Mouse (Mus musculus): ENCODE results near the gene Ccdc92b. TPM values are rescaled to one million over a fixed set of nuclear protein-coding genes. Genes with fewer than 3 reads are reported as not detected.

Gene Ccdc92b
- 0.39 TPM for polyA plus RNA-seq (2014; fragmentation: Illumina TruSeq; extraction: RNeasy Lipid Tissue Mini Kit (QIAGEN cat#74804); ENCODE audit: insufficient read depth, low read depth, low replicate concordance)

GRCm38 (mm10) chr11:74619201-74619955 is at the start of gene Ccdc92b:
TSS of gene Ccdc92b (plus strand) at chr11:74619605.

DNA sequence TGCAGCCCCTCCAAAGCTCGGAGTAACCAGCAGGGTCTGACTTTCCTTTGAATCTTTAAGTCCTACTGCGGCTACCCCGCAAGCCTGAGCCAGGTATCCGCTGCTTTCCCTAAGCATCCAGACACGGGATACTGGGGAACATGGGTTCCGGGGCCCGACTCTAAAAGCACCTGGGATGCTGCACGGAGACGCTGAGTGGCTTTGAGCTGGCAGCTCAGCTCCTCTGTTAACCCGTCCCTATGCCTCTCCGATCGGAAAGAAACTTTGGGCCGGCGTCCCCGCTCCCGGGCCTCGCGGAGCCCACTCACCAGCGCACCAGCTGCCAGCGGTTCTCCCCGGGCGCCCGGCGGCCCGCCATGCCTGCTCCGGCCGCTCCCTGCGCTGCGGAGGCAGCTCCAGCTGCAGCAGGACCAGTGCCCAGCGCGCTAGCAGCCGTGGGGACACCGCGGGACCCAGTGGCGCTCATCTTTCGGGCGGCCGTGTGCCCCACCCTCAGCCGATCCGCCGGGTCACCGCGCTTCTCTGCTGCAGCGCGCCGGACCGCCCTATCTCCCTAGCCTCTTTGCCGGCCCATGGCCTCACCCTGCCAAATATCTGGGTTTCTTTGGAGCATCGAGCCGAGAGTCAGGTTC is 8.7 kb upstream of the Ccdc92b start, which contains the start of gene Rap1gap2:
Gene Rap1gap2, minus strand, starts transcription at position 371 of the 632 bp plus-strand sequence.

DNA sequence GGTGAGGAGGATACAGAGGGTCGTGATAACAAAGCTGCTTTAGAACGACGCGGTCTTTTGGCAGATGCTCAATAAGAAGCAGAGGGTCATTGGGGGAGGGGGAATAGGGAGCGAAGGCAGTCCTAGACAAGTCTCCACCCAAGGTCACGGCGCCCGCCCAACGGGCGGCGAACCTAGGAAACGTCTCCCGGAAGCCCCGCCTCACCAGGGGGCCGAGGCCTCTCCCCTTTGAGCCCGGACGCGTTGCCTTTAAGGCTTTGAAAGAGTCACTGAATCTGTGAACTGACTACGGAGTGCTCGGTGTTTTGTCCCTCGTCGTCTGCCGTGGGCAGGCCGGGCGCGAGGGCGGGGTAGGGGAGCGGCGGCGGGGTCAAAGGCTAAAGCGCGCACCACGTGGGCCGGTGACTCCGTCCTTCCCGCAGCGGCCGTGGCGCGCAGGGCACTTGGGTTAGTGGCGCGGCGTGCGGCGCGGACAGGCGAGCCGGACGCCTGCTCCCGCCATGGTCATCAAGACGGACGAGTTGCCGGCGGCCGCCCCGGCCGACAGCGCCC is 29.8 kb downstream of the Ccdc92b start, which contains the start of gene Cluh:
Gene Cluh, plus strand, starts transcription at position 401 of the 552 bp plus-strand sequence.

Other genes starting within 250 kb of the Ccdc92b start
- 3.0 TPM for gene Rap1gap2, start 8.7 kb upstream of the Ccdc92b start, polyA plus RNA-seq (2014; fragmentation: Illumina TruSeq; extraction: RNeasy Lipid Tissue Mini Kit (QIAGEN cat#74804); ENCODE audit: insufficient read depth, low read depth, low replicate concordance)
- 13.7 TPM for gene Cluh, start 29.9 kb downstream of the Ccdc92b start, polyA plus RNA-seq (2014; fragmentation: Illumina TruSeq; extraction: RNeasy Lipid Tissue Mini Kit (QIAGEN cat#74804); ENCODE audit: insufficient read depth, low read depth, low replicate concordance)
- gene Pafah1b1, start 105.1 kb downstream of the Ccdc92b start, polyA plus RNA-seq (2014; fragmentation: Illumina TruSeq; extraction: RNeasy Lipid Tissue Mini Kit (QIAGEN cat#74804); ENCODE audit: insufficient read depth, low read depth, low replicate concordance), result 42.4 TPM
- gene Mettl16, start 151.2 kb downstream of the Ccdc92b start, polyA plus RNA-seq (2014; fragmentation: Illumina TruSeq; extraction: RNeasy Lipid Tissue Mini Kit (QIAGEN cat#74804); ENCODE audit: insufficient read depth, low read depth, low replicate concordance), result 7.0 TPM
- 6.4 TPM for gene Mnt, start 211.3 kb downstream of the Ccdc92b start, polyA plus RNA-seq (2014; fragmentation: Illumina TruSeq; extraction: RNeasy Lipid Tissue Mini Kit (QIAGEN cat#74804); ENCODE audit: insufficient read depth, low read depth, low replicate concordance)